Mouse (Mus musculus) midbrain, embryonic 16.5 days (tissue): Measurements from ENCODE around the gene Nhsl2. TPM values are rescaled to one million over a fixed set of nuclear protein-coding genes. Genes with fewer than 3 reads are reported as not detected.

Experiments used
- ATAC-seq: fragments of 200-750 bp; cut with Nextera tagmentation; 2 replicates; pipeline ENCODE4 v1.8.0; 2017; ENCODE audit warnings: moderate TSS enrichment
- H3K27ac ChIP-seq: fragments of 300-500 bp; sonication (generic); 2 replicates; pipeline ENCODE4 v1.5.1; 2014; ENCODE audit warnings: mild to moderate bottlenecking, low read length, mixed read lengths
- H3K27me3 ChIP-seq: fragments of 300-500 bp; sonication (generic); 2 replicates; pipeline ENCODE4 v1.6.1; 2014; ENCODE audit warnings: low read depth, low read length, mixed read lengths; ENCODE audit not compliant: control insufficient read depth, insufficient read depth
- H3K36me3 ChIP-seq: fragments of 300-500 bp; sonication (generic); 2 replicates; pipeline ENCODE4 v1.6.1; 2014; ENCODE audit warnings: mild to moderate bottlenecking, low read length, moderate library complexity, mixed read lengths; ENCODE audit not compliant: control insufficient read depth, insufficient read depth
- H3K4me1 ChIP-seq: fragments of 300-500 bp; sonication (generic); 2 replicates; pipeline ENCODE4 v1.6.1; 2014; ENCODE audit warnings: mild to moderate bottlenecking, low read length, mixed read lengths; ENCODE audit not compliant: control insufficient read depth, insufficient read depth
- H3K4me2 ChIP-seq: fragments of 300-500 bp; sonication (generic); 2 replicates; pipeline ENCODE4 v1.6.1; 2014; ENCODE audit warnings: mild to moderate bottlenecking, low read length, mixed read lengths
- H3K4me3 ChIP-seq: fragments of 300-500 bp; sonication (generic); 2 replicates; pipeline ENCODE4 v1.5.1; 2014; ENCODE audit warnings: low read depth, mild to moderate bottlenecking, low read length, moderate library complexity, mixed read lengths
- H3K9ac ChIP-seq: fragments of 300-500 bp; sonication (generic); 2 replicates; pipeline ENCODE4 v1.6.1; 2014; ENCODE audit warnings: low read depth, low read length, mixed read lengths
- H3K9me3 ChIP-seq: fragments of 300-500 bp; sonication (generic); replicated peaks from 2 replicates; pipeline ENCODE4 v1.6.1; 2014; ENCODE audit warnings: mild to moderate bottlenecking, low read length, mixed read lengths; ENCODE audit not compliant: control insufficient read depth, poor library complexity, severe bottlenecking
- WGBS: fragments of 180-500 bp; shearing (Covaris S2); extraction: QIAGEN DNeasy Blood & Tissue Kit; methylation state at CpG from one replicate; pipeline ENCODE4 v1.1.7; 2014; 5-methylcytosine and 5-hydroxymethylcytosine counted together
- polyA plus RNA-seq: library from polyadenylated mRNA; unstranded; fragments of >200 nt; fragmentation: Nextera tagmentation; extraction: Ambion mirVana; gene quantifications from 2 replicates; pipeline ENCODE4 v1.2.1, GENCODE M21; 2015

Nhsl2 gene
- polyA plus RNA-seq, 1 experiment from 2014 or later = 6.0 TPM

- Histone ChIP-seq H3K27ac (no peak overlapping the region), H3K4me3 (no peak overlapping the region), H3K27me3 (peaks cover 5% of the 10 kb centered on the region; the same call in 1 of the 2 replicates), H3K4me1 (no peaks in the 10 kb centered on the region; the same call in 1 of the 2 replicates), H3K9me3 (no peaks in the 10 kb centered on the region), H3K4me2 (no peak overlapping the region), H3K9ac (no peak overlapping the region), H3K36me3 (no peaks in the 10 kb centered on the region)
- WGBS = 83% methylated on average over 3 of the region's 3 CpGs
- no peak for ATAC-seq
Observed at GRCm38 (mm10) chrX:102036866-102037361, 187.7 kb downstream of the Nhsl2 start.

- Histone ChIP-seq H3K9me3 (no peaks in the 10 kb centered on the region), H3K9ac (no peak overlapping the region), H3K27me3 (peaks cover 5% of the 10 kb centered on the region; the same call in 1 of the 2 replicates), H3K4me2 (no peak overlapping the region), H3K4me3 (no peak overlapping the region), H3K4me1 (no peaks in the 10 kb centered on the region), H3K36me3 (no peaks in the 10 kb centered on the region), H3K27ac (no peak overlapping the region)
- no peak for ATAC-seq
- WGBS = 57% methylated on average over 2 of the region's 2 CpGs
Observed at GRCm38 (mm10) chrX:102037506-102037905, 188.3 kb downstream of the Nhsl2 start.

- Histone ChIP-seq H3K4me1 (no peaks in the 10 kb centered on the region), H3K9me3 (no peaks in the 10 kb centered on the region), H3K27me3 (peaks cover 5% of the 10 kb centered on the region), H3K9ac (no peak overlapping the region), H3K4me3 (no peak overlapping the region), H3K27ac (no peak overlapping the region), H3K36me3 (no peaks in the 10 kb centered on the region), H3K4me2 (no peak overlapping the region)
- 39% methylated on average over 7 of the region's 7 CpGs for WGBS
- no peak for ATAC-seq
Observed at GRCm38 (mm10) chrX:102041562-102041961, 192.4 kb downstream of the Nhsl2 start.

- no peak overlapping the region for H3K27ac ChIP-seq
- H3K9ac ChIP-seq = no peak overlapping the region
- H3K36me3 ChIP-seq = no peaks in the 10 kb centered on the region
- no peaks in the 10 kb centered on the region for H3K9me3 ChIP-seq
- H3K27me3 ChIP-seq = peaks cover 5% of the 10 kb centered on the region
- ATAC-seq = no peak
- H3K4me1 ChIP-seq = no peaks in the 10 kb centered on the region
- H3K4me2 ChIP-seq = no peak overlapping the region
- 89% methylated on average over 4 of the region's 4 CpGs for WGBS
- no peak overlapping the region for H3K4me3 ChIP-seq
Observed at GRCm38 (mm10) chrX:102042386-102042785, 193.2 kb downstream of the Nhsl2 start.

GRCm38 (mm10) chrX:102050552-102050951 is 201.4 kb downstream of the Nhsl2 start:
- no peaks in the 10 kb centered on the region for H3K9me3 ChIP-seq
- H3K4me1 ChIP-seq = no peaks in the 10 kb centered on the region
- 75% methylated on average over 6 of the region's 6 CpGs for whole genome bisulfite sequencing
- H3K9ac ChIP-seq = no peak overlapping the region
- H3K27me3 ChIP-seq = no peaks in the 10 kb centered on the region; the same call in 1 of the 2 replicates
- H3K4me2 ChIP-seq = no peak overlapping the region
- H3K27ac ChIP-seq = no peak overlapping the region
- no peaks in the 10 kb centered on the region for H3K36me3 ChIP-seq
- no peak overlapping the region for H3K4me3 ChIP-seq
- ATAC-seq = no peak

DNA sequence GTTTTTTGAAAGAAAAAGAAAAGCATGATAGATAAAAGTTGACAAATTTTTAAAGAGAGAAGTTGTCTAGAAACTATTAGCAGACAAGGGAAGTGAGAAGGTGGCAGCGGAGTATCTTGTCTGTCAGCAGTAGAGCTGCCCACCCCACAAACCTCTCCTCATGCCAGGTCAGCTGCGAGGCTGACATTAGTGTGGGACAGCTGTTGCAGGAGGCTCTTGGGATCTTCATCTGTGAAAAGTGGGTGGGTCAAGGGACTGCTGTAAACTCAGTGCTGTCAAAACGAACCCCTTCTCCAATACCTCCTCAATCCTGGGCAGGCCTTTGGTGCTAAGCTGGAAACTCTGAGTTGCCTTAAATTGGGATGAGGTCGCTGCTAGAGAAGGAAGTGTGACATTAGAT is 202.0 kb downstream of the Nhsl2 start:
- no peak overlapping the region for H3K27ac ChIP-seq
- WGBS = 77% methylated on average over 3 of the region's 4 CpGs
- no peak overlapping the region for H3K4me3 ChIP-seq
- no peak overlapping the region for H3K9ac ChIP-seq
- no peaks in the 10 kb centered on the region; the same call in 1 of the 2 replicates for H3K27me3 ChIP-seq
- H3K4me2 ChIP-seq = no peak overlapping the region
- no peaks in the 10 kb centered on the region for H3K4me1 ChIP-seq
- ATAC-seq = no peak
- H3K36me3 ChIP-seq = no peaks in the 10 kb centered on the region
- no peaks in the 10 kb centered on the region for H3K9me3 ChIP-seq

DNA sequence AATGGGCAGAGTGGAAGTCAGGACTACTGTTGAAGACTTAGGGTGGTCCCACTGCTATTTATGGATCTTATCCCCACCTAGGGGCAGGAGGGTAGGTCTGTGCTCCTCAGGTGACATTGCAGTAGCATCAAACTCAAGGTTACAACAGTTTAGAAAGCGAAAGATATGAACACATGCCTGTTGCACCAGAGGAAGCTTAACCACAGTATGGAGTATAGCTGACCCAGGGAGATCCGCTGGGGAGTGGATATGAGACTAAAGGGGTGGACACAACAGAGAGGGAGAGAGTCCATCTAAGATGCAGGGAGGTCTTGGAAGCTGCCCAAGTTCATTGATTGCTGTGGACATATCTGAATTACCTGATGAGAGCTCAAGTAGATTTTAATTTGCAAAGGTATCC is 204.2 kb downstream of the Nhsl2 start:
- no peaks in the 10 kb centered on the region for H3K27me3 ChIP-seq
- H3K27ac ChIP-seq = no peak overlapping the region
- H3K4me2 ChIP-seq = no peak overlapping the region
- no peak overlapping the region for H3K9ac ChIP-seq
- no peaks in the 10 kb centered on the region for H3K4me1 ChIP-seq
- no peak for ATAC-seq
- H3K4me3 ChIP-seq = no peak overlapping the region
- H3K9me3 ChIP-seq = no peaks in the 10 kb centered on the region
- 83% methylated on average over 2 of the region's 2 CpGs for WGBS
- H3K36me3 ChIP-seq = no peaks in the 10 kb centered on the region

- H3K4me1 ChIP-seq = no peaks in the 10 kb centered on the region
- no peak overlapping the region for H3K4me2 ChIP-seq
- ATAC-seq = no peak
- WGBS = 91% methylated on average over 4 of the region's 4 CpGs
- H3K4me3 ChIP-seq = no peak overlapping the region
- no peak overlapping the region for H3K9ac ChIP-seq
- H3K36me3 ChIP-seq = no peaks in the 10 kb centered on the region
- no peaks in the 10 kb centered on the region for H3K27me3 ChIP-seq
- H3K9me3 ChIP-seq = no peaks in the 10 kb centered on the region
- no peak overlapping the region for H3K27ac ChIP-seq
Observed at GRCm38 (mm10) chrX:102054009-102054408, 204.8 kb downstream of the Nhsl2 start.

GRCm38 (mm10) chrX:102059437-102059836 is 210.3 kb downstream of the Nhsl2 start:
- 64% methylated on average over 9 of the region's 9 CpGs for WGBS

More at GRCm38 (mm10) chrX:102059437-102059836, 210.3 kb downstream of the Nhsl2 start:
- no peak overlapping the region for H3K9ac ChIP-seq
- ATAC-seq = no peak
- no peaks in the 10 kb centered on the region for H3K27me3 ChIP-seq
- H3K4me2 ChIP-seq = no peak overlapping the region
- H3K4me1 ChIP-seq = peaks cover 2% of the 10 kb centered on the region; the same call in 1 of the 2 replicates
- H3K27ac ChIP-seq = no peak overlapping the region
- H3K4me3 ChIP-seq = no peak overlapping the region
- no peaks in the 10 kb centered on the region for H3K36me3 ChIP-seq
- H3K9me3 ChIP-seq = no peaks in the 10 kb centered on the region
